Mouse (Mus musculus): ENCODE data around the gene Rfxank. TPM values are rescaled to one million over a fixed set of nuclear protein-coding genes. Genes with fewer than 3 reads are reported as not detected.

The Rfxank gene
- polyA plus RNA-seq, 1 experiment from 2014 or later: 21.7 TPM

DNA sequence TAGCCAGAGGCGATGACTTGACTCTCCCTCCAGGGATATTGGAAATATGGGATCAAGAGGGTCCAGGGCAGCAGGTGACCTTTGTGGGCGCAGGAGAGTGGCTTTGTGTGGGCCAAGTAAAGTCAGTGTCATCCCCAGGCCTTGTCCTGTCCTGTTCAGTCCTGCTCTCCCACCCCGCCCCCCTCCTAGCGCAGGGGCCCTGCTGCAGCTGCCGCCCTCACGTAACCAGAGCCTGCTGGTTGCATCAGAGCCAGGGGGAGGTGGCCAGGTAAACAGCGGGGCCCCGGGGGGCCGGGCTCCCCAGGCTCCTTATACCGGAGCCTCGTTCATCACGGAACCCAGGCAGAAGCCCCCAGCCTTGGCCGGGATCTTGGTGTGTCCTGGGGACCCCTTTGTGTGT, 11.2 kb upstream of the Rfxank start:
- no peak for DNase-seq (ENCODE audit: low spot score)

DNA sequence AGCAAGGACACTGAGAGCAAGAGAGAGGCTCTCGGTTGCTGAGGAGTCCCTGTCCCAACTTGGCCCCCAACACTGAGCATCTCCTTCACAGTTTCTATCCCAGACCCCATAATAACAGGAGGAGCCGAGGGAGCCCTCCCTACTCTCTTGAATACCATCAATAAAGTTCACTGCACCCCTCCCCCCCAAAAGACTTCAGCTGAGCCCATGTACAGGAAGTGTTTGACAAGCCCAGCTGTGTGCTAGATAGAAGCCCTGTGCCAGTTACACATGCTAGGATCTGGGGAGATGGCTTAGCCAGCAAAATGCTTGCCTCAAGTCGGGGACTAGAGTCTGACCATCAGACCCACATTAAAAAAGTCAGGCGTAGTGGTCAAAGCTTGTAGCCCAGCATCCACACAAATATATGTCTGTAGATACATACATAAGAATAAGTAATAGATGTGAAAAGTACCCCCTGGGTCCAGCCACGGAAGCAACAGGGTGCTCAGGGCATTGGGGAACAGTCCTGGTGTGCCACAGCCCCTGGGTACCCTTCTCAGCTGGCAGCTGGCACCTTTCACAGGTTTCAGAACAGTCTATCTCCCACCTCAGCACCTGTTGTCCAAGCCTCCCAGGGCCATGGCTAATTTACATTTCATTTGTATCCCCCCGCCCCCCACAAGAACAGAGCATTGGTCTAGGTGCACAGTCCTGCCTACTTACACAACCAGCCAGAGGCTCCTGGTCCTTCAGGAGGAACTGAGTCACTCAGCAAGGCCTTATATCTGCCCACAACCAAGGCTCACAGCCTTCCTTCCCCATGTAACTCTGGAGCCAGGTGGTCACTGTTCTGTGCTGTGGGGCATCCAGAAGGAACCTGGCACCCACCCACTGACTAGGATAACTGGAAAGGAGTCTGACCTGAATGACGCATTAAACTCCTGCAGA, 9.0 kb upstream of the Rfxank start:
- peak; percentile 85 for DNase-seq (ENCODE audit: low spot score)

DNA sequence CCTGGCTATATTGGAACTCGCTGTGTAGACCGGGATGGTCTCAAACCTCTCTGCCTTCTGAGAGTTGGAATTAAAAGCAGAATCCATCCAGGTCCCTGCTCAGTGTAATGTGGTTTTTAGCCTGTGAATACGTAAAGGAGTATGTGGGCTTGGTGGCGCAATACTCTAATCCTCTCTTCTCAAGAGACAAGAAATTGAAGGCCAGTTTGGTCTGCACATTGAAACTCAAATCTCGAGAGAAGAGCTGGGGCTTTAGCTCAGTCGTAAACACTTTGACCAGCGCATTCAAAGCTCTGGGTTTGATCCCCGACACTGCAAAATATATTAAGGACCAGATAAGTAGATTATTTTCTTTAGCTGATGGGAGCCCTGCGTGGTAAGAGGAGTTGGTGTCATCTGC, 1.0 kb upstream of the Rfxank start:
- peak; percentile 32 for DNase-seq (ENCODE audit: low spot score)

DNA sequence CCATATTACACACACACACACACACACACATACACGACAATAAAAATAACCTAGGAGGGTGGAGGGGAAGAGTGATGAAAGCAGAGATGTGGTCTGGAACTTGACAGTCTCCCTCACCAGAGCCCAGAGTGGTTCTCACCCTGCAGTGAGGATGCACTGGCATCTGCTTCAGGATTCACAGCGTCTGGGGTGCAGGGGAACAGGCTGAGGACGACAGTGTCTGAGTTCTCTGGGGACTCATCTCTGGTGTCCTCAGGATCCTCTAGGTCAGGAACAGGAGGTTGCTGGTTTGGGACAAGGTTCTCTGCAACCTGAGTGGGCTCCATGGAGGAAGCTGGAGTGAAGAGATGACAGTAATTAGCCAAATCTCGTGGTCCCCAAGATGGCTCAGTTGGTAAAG, 1.1 kb downstream of the Rfxank start:
- DNase-seq (ENCODE audit: low spot score): no peak

DNA sequence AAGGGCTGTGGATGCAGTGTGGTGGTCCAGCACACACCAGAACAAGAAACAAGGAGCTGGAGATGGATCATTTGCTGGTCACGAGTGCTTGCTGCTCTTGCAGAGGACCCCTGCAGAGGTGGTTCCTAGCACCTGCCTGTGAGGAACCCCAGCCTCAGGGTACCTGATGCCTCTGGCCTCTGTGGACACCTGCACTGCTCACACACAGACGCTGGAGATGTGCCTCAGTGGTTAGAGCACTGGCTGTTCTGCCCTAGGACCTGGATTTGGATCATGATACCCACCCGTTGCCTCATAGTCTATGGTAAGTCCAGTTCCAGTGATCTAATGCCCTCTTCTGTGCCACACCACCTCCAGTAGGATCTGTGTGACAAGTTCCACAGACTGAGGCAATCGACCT, 2.4 kb downstream of the Rfxank start:
- no peak for DNase-seq (ENCODE audit: low spot score)

DNA sequence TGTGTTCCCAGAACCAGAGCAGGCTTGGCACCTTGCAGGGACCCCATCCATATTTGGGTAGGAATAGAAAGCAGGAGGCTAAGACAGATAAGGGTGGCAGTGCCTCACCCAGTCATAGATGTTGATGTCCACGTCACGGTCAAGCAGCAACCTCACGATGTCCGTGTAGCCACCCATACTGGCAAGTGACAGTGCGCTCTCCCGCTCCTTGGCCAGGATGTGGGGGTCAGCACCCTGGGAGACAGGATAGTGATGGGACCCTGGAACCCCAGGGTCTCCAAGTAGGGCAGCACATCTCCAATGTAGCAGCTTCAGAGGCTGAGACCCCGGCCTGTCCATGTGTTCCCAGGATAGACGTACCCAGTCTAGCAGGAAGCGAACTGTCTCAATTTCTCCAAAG, 4.0 kb downstream of the Rfxank start:
- no peak for DNase-seq (ENCODE audit: low spot score)

DNA sequence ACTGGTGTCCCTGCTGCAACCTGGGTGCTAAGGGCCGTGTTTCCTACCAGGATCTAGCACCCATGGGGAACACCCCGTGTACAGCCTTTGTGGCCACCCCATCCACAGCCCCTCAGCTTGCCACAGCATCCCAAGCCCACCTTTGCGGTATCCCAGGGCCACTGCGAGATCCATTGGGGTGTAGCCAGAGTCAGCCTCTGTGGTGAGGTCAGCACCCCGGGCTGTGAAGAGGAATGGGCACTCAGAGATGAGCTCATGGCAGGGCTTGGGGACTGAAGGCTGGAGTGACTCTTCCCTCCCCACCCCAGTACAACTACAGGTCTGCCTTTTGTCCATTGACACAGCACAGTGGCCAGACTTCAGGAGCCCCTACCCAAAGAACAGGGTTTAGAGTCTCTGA, 4.9 kb downstream of the Rfxank start:
- no peak for DNase-seq (ENCODE audit: low spot score)

DNA sequence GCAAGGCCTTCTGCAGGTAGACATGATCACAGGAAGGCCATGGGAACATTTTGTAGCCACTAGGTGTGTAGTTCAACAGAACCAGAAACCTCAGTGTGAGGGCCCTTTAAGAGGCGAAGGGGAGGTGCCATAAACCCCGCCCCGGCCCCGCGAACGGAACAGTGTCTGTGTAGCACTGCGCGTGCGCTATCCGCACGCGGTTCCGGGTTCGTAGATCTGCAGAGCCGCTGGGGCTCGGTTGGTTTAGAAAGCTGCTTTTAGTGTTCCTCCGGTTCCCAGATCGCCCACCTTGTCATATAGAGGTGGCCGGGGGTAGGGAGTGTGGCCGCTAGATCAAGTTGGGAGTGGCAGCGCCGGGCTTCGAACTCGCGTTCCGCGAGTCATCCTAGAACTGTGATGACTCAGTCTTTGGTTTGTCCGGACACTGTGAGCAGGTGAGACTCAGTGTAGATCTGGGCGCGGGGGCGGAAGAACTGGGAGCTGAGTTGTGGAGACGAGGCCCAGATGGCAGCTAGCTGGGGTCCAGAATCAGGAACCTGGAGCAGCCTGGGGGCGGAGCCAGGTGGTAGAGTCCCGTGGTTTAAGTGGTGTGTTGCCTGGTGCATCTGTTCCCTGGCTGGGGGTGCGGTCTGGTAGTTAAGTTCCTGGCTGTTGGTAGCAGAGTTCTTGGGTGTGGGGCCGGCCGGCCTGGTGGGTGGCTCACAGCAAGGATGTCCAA, 7.6 kb downstream of the Rfxank start, which contains the start of gene Nr2c2ap:
Nr2c2ap (plus strand) TSS at position 168 of the 718 bp plus-strand sequence.
- peak; percentile 91 for DNase-seq (ENCODE audit: low spot score)

DNA sequence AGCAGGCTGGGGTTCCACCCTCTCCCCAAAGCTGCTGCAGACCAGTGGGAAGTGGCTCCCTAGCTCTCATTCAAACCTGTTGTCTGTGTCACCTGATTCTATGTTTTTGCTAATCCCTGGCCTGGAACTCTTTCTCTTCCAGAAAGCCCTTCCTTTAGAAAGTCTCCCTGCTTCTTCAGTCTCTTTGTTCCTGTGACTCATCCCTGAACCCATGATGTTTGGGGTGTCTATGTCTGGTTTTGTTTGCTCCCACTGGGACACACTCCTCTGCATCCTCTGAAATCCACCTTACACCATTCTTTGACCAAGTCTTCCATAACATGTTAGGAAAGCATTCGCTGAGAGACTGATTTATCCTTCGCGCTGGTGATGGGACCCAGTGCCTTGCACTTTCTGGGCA, 8.9 kb downstream of the Rfxank start:
- DNase-seq (ENCODE audit: low spot score): no peak

DNA sequence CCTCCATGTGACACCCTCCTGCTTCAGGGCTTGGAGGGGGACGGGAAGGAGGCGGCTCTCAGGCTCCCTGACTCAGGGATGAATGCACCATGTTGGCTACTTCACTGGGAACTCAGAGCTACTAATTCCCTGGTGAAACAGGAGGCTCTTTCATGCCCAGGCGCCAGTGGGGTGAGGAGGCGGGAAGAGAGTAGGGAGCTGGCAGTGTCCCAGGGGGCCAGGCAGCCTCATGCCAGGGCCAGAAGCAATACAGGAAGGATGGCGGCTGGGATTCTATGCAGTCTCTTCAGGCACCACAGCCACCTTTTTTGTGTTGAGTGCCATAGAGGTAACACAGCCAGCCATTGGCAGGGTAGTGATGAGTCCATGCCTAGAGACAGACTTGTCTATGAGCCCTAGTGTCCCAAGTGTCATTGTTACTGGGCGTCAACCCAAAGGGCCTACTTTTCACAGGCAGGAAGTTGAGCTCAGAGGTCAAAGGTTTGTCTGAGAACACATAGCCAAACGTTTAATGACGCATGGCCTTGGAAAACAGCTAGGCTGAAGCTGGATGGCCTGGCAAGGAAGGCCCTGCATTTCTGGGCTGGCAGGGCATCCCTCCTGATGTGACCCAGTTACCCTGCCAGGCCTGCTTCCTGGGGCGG, 9.5 kb downstream of the Rfxank start:
- DNase-seq (ENCODE audit: low spot score): no peak

DNA sequence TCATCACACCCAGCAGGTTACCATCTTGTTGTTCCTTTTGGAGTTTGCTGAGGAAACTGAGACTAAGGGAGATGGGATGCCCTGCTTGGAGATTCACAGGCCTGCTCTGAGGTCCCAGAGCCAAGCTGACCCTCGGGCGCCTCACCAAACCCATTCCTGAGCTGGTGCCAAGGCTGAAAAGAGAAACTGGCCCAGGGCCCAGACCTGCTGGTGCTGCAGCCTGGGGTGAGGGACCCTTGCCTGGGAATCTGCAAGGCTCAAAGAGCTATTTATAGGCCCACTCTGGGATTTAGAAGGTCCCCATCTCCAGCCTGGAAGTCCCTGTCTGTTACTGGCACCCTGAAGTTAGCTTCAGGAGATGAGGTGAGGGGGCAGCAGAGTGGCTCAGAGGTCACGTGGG, 10.5 kb downstream of the Rfxank start:
- no peak for DNase-seq (ENCODE audit: low spot score)

DNA sequence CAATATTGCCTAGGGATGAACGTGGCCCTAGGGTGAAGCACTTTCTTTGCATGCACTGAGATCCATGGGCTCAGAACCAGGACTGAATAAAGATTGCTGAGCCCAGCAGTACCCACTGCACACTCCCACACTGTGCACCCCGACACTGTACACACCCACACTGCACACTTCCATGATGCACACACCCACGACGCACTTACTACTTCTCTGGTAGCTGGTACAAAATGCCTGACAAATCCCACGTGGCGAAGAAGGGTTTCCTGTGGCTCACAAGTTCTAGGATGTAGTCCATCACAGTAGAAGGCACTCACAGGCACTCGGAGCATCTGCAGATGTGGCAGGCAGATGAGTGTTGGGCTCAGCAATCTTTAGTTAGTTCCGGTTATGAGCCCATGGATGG, 14.0 kb downstream of the Rfxank start:
- no peak for DNase-seq (ENCODE audit: low spot score)

DNA sequence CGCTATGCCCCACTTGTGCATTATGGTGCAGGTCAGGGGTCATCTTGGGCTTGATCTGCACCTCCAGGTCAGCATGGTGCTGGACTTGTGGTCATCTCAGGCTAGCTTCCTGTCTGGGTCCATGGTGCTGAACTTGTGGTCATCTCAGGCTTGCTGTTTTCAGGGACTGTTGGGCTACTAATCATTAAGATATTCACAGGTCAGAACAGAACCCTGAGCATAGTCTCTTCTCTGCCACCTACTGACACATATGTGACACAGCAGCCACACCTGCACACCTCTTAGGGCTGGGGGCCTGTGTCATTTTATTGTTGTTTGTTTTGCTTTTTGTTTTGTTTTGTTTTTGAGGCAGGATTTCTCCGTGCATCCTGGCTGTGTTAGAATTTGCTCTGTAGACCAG, 16.1 kb downstream of the Rfxank start:
- DNase-seq (ENCODE audit: low spot score): no peak

DNA sequence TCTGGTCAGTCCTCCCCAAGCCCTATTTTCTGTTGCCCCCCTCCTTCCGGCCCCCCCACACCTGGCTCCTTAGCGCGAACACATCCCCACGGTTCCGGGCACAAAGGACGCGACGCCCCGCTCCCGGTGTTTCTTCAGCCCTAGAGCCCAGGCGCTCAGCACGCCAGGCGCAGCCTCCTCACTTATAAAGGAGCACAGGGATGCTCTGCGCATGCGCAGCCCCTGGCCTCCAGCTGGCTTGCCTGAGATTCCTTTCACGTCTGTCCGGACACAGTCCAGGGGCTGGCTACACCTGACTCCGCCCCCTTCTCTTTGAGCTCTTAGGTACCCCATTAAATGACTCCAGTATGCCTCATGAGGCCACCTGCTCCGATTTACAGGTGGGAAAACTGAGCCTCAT, 18.3 kb downstream of the Rfxank start, which contains the start of gene Ncan:
Ncan (minus strand) TSS at position 207 of the 400 bp plus-strand sequence.
- DNase-seq (ENCODE audit: low spot score): peak; percentile 31

DNA sequence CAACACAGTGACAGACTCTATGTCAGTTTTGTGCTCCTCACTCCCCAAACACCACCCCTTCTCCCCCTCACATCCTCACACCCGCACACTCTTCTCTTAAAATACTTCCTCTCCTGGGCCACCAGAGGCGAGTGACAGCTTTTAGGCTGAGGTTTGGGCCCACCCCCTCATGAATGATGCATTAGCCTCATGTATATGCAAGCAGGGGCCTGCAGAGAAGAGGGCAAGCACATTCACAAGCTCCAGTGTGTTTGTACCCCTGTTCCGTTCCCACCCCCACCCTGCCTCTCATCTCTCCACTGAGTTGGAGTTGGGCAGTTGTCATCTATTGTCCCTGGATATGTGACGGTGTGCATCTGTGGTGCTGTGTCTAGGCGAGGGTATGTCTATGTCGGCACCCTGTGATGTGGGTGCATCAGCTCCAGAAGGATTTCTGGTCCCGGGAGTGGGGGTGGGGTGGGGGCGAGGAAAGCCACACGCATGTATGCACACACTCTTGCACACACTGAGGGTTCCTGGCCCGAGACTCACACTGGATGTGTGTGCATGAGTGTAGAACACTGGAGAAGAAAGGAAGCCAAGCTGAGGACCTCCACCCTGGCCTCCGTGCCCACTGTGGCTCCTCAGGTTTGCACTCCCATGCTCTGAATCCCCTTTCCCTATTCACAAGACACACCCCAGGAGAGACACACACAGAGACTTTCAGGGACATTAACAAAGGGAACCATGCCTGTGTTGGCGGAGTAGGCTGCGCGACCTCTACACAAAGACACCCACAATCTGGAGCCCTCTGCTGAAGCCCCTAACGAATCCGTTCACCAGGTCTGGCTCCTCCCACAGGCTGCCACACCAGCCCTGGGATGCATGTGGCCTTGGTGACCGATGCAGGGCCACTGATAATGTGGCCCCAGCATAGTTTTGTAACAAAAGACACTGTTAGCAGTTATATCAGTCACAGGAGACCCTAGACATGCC, 19.9 kb downstream of the Rfxank start:
- peak; percentile 8 for DNase-seq (ENCODE audit: low spot score)

DNA sequence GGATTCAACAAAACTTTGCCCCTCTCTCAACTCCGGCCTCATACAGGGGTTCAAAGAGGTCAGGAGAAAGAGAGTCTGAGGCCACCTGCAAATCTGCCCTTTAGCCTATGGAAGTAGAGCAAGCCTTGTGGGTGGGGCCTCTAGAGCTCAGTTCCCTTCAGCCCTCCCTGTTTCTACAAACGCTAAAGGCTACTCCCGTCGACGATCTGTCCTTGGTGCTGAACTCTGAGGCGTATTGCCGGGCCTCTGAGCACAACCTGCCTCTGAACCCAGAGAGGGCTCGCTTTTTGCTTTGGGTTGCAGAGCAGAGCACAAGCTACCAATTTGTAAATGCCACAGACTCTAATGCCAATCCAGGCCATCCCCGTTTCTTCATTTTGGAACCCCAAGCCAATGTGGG, 21.3 kb downstream of the Rfxank start:
- peak; percentile 43 for DNase-seq (ENCODE audit: low spot score)

DNA sequence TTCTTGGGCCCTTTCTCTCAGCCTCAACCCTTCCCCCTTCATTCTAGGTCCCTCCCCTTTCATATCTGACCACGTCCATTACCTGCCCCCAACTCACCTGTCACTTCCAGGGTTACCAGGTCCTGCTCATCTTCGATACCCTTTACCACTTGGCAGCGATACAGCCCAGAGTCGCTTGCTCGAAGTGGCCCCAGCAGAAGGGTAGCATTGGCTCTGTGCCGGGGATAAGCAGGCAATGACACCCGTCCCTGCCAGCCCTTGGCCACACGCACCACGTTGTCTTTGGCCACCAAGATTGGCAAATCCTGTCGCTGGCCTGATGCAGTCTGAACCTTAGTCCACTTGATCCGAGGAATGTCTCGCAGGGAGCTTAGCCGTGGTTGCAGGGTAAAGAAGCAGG, 24.1 kb downstream of the Rfxank start:
- DNase-seq (ENCODE audit: low spot score): no peak

DNA sequence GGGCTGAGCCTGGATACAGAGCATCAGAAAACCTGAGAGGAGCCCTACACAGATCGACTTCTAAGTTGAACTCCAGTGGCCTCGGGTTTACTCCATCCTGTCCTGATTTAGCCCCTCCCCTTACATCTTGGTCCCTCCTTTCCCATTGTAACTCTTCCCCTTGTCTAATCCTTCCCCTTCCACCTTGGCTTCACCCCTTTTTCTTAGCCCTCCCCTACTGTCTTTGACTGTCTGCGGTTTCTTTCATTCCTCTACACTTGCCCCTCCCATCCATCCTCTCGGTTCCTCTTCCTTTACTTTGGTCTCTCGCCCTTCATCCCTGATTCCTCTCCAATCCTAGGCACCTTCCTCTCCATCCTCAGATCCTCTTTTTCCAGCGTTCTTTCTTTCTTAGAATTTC, 24.5 kb downstream of the Rfxank start:
- DNase-seq (ENCODE audit: low spot score): no peak

DNA sequence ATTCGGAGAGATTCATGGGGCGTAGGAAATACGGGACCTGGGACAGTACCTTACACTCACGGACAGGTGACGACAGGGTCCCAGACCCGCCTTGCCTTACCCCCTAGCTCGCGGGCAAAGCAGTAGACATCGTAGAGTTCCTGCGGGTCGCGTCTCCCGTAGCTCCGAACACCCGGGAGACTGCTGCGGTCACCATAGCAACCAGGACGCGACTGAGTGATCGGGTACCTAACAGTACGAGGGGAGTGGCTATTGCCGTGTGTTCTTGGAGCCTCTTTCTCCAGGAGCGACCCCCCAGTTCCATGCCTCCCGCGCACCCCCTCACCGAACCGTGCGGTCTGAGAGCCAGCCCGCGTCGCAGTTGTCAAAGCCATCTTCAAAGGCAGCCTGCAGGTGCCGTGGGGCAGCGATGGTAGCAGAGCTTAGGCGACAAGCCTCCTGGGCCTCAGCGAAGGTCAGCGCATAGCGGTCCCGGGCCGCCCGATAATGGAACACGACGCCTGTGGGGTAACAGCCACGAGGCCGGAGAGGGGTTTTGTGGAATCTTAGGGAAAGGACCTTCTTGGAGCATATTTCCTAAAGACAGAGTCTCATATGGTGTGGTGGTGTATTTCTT, 26.4 kb downstream of the Rfxank start:
- no peak for DNase-seq (ENCODE audit: low spot score)

DNA sequence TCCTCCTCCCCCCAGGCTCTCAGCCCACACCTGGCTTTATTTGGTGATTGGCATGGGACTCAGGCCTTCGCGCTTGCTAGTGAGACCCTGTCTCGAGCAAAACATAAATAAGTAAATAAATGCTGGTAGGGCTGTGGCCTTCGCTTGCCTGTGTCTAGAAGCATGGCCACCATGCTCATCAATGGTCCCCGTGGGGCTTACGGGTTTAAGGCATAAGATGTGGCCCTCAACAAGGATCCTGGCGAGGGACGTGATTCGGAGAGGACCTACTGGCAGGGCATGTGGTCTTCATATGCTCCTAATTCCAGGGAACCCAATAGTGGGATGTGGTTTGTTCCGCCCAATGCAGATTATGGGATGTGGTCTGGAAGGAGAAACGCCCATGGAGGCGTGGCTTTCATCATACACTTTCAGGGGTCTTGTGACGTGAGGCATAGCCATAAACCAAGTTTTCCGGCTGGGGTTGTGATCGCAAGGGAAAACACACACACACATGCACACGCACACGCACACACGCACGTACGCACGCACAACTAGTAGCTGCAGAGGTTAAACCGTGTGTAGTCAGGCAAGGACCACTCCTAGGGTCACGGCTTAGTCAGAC, 27.7 kb downstream of the Rfxank start:
- DNase-seq (ENCODE audit: low spot score): no peak

Measured in thymus, postnatal 0 days (tissue).